Mouse (Mus musculus) c-Kit-negative CD71-positive TER-119-positive erythroid progenitor cells, embryonic 14.5 days (primary cell): ENCODE measurements around the gene R3hdm4.

ENCODE experiments used
- DNase-seq: peaks from one replicate; pipeline ENCODE4 v3.0.0-alpha.2; 2013; ENCODE audit warnings: low read depth, low spot score

R3hdm4 gene

DNA sequence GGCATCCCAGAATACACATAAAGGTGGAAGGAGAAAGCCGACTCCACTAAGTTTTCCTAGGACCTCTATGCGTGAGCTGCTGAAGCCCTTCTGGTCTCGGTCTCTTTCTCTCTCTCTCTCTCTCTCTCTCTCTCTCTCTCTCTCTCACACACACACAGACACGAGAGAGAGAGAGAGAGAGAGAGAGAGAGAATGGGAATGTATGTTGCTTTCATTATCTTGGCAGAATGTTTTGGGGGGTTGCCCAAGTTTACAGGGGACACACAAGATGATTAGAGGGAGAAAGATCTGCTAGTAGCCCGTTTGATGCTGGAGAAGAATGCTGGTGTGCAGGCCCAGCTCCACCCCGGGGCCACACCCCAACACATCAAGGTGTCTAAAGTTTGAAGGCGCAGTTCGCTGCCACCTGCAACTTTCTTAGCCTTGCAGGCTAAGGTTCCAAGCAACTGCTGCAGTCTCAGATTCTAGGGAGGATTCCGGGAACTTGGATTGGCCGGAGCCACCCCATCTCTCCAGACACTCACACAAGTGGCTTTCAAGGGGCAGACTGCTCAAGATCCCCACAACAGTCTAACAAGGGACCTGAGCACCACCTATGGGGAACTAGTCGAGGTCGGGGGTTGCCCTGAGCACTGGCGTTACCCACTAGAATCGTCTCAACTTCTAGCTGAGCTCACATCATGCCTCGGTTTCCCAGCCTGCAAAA is 4.9 kb upstream of the R3hdm4 start:
- no peak for DNase-seq

DNA sequence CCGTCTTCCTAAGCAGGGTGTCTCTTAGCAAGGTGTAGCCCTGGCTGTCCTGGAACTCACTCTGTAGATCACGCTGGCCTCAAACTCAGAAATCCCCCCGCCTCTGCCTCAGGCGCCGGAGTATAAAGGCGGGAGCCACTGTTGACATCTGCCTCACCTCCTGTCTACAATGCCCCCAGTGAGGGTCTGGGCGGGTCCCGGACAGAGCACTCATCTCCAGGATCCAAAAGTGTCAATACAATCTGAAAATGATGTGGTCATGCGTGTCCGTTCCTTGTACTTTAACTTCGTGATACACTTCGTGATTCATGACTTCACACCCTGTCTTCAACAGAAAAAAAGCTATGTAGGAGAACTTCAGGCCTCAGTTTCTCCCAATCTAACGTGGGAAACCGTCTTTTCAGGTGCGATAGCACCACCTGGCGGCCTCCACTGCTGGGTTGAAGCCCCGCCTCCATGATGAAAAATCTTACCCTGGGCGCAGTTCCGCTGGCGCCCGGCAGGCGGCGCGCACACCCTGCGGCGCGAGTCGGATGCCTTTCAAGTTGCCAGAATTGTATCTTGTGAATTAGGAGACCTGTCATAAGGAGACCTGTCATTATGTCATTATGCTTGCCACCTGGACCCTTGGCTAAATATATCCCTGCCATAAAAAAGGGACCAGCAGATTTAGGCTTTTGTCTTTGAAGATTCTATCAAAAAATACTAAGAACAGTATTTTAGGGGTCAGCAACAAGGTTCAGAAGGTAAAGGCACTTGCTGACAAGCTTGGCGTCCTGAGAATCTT is 4.2 kb upstream of the R3hdm4 start:
- DNase-seq: peak; percentile 82

DNA sequence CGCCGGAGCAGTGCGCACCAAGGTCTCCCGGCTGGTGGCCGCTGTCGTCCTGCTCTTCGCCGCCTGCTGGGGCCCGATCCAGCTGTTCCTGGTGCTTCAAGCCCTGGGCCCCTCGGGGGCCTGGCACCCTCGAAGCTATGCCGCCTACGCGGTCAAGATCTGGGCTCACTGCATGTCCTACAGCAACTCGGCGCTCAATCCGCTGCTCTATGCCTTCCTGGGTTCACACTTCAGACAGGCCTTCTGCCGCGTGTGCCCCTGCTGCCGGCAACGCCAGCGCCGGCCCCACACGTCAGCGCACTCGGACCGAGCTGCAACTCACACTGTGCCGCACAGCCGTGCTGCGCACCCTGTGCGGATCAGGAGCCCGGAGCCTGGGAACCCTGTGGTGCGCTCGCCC is 564 bp upstream of the R3hdm4 start:
- DNase-seq: no peak

DNA sequence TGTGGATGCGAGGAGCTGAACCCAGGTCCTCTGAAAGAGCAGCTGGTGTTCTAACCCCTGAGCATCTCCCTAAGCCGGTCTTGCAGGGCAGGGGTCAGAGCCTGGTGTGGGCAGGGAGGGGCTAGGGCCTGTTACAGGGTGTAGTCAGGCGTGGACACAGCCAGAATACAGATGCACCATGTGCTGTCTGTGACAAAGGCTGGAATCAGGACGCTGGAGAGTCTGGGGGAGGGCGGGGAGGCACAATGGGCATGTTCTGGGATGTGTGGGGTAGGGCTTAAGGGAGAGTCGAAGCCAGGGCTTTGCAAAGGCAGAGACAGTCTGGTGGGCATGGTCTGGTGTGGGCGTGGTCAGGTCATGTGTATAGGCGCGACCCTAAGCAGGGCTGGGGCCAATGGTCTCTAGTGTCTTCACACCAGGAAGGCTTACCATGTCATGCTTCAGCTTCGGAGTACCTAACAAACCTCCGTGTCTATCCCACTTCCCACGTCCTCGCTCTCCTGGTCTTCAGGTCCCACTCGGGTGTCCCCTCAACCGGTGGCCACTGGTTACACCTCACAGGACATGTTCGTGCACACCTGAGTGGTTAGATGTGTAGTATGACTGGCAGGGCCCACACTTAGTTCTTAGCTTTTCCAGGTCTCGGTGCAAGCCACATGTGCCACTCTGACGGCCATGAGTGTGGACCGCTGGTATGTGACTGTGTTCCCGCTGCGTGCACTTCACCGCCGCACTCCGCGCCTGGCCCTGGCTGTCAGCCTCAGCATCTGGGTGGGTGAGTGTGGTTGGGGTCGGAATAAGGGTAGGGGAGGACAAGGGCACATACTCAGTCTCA is 735 bp downstream of the R3hdm4 start:
- DNase-seq: no peak

DNA sequence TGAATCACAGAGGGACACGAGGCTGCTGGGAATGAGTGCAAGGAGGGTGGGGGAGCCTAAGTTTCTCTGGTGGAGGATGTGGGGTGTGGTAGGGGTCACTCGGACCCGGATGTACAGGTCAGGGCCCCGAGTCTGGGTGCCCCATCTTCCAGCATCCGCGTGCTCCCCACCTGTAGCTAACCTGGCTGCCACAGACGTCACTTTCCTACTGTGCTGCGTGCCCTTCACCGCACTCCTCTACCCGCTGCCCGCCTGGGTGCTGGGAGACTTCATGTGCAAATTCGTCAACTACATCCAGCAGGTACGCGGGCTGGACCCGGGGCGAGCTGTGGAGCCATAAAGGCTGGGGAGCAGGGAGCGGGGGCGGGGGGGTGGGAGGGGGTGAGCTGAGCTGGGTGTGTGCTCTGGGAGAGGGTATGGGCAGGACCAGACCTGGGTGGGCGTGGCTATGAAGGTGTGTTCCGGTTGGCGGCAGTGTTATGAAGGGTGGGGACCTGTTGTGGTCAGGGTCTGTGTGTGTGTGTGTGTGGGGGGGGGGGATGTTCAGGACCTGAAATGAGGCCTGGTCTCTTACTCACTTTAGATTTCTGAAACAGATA is 1.7 kb downstream of the R3hdm4 start:
- DNase-seq: no peak

DNA sequence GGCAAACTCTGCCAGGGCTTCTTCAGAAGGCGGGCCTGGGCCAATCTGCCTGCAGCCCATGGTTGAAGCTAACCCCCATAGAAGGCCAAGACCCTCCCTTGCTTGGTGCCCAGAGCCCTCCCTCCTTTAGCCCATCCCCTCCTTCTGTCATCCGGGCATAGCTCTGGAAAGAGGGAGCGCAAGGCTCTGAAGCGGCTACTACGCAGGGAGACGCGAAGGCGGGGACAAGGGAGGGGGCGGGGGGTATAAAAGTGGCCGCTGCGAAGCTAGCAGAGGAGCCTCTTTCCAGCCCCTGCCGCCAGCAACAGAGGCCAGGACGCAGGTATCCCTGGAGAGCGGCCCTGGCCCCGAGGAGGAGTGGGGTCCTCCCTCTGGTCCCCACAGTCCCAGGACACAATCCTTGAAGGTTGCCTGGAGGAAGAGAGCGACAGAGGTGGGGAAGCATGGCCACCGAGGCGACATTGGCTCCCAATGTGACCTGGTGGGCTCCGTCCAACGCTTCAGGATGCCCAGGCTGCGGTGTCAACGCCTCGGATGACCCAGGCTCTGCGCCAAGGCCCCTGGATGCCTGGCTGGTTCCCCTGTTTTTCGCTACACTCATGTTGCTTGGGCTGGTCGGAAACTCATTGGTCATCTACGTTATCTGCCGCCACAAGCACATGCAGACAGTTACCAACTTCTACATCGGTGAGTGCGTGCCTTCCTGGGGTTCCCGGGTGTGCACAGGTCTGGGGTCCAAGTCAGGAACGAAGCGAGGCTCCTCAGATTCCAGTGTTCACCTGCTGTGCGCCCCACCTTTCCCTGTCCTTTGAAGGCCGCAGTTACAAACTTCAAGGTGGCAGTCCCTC is 2.6 kb downstream of the R3hdm4 start:
- DNase-seq: no peak

DNA sequence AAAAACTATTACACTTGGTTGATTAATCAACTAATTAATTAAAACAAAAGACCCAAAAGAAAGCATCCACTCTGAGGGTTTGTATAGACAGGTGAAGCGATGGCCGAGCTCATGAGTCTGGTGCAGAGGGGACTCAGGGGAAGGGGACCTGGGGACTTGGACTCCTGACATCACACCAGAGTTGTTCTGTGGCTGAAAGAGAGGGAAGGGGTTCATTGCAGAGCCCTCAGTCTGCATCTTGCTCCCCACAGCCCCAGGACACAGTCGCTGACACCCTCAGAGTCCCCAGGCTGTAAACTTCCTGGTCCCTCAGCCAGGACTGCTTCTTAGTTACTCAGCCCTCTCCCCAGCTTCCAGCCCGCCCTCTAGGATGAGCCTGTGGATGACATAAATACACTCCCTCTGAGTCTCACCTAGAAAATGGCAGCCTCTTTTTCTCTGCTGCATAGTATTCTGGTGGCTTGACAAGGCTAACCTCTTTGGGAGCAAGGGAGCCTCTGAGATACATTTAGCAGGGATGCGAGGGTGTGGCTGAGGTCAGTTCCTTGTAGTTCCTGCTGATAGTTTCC is 3.4 kb downstream of the R3hdm4 start:
- no peak for DNase-seq

DNA sequence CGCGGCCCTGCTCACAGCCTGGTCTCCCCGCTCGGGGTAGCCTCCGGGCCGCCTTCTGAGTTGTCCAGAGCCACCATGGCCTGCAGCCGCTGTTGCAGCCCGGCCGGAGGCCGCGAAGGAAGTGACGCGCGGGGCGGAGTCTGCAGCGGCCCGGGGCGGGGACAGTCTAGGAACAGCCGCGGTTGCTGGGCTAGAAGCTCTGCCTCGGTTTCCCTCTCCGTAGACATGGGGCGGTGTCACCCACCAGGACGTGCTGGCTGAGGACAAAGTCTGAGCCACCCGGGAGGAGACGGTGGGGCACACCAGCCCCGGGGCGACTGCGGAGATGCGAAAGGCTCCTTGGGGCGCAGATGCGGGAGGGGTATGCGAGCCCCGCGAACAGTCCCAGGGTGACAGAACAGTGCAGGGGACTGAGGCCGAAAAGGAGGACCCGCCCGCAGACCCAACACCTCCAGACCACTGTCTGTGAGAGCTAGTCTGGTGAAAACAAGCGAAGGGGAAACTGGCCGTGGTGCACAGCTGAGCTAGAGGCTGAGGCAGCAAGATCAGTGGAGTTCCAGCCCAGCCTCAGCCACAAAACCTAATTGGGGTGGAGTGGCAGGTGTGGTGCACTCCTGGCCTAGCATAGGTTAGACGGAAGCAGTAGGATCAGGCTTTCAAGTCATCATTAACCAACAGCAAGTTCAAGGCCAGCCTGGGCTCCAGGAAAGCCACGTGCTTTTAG is 4.0 kb downstream of the R3hdm4 start, which contains the start of gene Kiss1r:
Gene Kiss1r, plus strand, starts transcription at position 164 of the 724 bp plus-strand sequence.
- DNase-seq: peak; percentile 67

DNA sequence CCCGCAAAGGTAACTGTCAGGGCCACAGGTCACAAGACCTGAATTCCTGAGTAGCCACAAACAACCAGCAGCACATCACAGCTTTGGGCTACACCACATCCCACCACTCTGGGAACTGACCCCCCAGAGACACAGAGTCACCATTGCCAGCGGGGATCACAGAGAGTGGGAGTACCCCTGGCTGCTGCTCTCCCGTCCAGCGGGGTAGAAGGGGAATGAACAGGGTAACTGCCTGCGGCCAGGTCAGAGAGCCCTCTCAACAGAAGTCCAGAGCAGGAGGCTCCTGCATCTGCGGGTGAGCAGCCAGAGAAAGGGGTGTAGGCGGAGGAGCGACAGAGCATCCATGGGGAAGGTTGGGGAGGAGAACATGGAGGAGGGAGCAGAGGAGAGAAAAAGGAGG is 4.9 kb downstream of the R3hdm4 start:
- DNase-seq: no peak

DNA sequence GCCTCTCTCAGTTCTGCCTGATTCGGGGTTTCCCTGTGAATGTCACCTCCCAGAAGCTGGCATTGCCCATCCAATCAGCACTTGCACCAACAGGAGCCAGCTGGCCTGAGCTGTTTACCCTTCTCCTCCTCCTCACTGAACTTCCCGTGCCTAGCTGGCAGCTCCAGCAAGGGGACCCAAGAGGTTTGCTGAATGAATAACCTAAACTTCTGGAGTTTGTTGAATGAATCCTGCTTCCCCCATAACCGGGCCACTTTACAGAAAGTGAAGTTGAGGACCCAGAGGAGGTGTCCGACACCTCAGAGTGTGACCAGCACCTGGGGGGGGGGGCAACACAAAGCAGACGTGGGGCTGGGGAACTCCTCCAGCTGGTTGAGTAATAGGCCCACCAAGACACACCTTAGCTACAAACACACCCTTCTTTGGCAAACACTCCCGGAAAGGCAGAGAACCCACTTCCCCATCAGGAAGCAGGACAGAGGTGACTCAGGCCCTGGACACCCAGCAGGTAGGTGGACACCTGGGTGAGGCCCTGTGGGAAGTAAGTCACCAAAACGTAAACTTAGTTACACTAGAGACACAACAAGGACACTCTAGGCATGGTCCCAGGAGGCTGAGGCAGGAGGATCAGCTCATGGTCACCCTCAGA is 5.9 kb downstream of the R3hdm4 start:
- no peak for DNase-seq

DNA sequence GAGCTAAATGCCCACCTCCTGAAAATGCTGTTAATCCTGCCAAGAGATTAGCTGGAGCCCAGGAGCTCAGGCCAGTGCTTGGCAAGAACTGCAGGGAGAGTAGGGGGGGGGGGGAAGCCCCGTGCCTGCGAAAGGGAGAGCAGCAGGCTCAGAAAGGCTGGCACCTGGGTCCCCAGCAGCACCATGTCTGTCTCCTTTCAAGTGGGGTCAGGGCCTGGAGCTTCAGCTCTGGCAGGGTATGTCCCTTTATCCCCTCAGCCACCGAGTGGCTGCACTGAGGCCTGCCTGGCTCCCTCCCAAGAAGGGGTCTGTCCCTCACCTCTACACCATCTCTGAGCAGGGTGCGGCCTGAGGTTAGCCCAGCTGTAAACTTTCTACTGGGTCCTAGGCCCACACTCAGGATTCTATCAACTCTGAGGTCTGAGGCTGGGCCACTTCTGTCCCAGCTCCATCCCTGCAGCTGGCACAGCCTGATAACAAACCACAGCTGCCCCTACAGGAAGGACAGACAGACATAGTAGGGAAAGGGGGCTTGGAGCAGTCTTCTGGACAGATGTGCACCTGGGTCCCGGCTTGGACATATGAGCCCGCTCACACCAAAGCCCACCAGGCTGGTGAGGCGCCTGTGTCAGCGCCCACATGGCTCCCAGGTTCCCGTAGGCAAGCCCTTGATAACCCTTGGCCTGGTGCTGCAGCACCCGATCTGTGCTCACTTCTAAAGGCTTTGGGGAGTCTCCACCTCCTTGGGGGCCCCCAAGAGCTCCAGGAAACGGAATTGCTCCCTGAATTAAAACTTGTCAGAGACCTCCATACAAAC is 6.7 kb downstream of the R3hdm4 start:
- no peak for DNase-seq

DNA sequence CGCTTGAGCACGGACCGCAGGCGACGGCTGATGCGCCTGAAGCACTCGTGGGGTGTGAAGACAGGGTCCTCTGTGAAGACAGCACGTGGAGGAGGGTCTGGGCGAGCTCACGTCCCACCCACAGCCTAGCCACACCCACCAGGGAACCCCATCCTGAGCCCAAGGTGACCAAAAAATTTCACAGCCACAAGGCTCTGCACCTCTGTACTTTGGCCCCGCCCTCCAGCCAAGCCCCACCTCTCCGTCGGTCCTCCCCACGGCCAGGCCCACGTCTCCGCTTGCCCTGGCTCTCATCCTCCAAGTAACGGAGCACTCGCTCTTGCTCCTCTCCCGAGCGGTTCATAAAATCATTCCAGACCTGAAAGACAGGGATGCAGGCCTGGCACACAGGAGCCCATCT is 8.6 kb downstream of the R3hdm4 start:
- DNase-seq: no peak

DNA sequence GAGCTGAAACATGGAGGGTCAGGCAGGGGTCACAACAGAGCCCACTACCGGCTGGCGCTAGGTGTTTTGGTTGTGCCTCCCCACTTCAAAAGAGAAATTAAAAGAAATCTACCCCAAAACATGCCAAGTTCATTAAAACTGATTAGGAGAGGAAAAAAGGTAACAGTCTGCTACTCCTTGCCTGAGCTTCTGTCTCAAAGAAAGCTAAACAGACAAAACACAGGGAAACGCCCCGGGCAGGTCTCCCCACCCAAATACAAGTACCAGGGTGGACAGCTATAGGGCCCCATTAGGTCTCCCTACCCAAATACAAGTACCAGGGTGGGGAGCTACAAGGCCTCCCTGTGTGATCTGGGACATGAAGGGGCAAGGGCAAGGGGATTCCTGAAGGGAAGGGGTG is 10.5 kb downstream of the R3hdm4 start, which contains the start of gene Gm26602:
Gene Gm26602, plus strand, starts transcription at position 301 of the 400 bp plus-strand sequence.
- DNase-seq: no peak

DNA sequence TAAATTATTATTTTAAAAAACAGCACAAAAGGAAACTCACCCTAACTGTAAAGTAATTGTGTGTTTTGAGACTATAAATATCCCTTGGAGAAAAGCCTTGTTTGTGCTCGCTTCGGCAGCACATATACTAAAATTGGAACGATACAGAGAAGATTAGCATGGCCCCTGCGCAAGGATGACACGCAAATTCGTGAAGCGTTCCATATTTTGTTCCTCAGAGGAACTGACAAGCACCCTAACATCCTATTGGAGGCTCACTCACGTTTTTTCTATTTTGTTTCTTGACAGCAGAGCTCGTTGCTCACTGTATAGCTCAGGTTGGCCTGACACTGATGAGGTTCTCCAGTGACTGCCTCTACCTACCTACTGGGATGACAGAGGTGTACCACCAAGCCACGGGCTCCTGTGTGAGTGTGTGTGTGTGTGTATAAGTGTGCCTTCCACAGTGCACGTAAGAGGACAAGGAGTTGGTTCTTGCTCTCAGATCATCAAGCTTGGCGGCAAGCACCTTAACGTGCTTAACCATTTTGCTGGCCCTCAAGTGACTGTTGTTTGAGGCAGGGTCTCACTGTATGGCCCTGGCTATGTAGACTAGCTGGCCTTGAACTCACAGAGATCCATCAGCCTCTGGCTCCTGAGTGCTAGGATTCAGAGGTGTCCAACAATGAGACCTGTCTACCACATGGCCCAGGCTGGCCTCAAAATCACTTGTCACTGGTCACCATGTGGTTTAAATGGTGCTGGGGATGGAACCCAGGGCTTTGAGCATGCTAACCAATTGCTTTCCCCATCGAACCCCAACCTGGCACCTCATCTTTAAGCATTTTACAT is 11.7 kb downstream of the R3hdm4 start:
- DNase-seq: no peak

DNA sequence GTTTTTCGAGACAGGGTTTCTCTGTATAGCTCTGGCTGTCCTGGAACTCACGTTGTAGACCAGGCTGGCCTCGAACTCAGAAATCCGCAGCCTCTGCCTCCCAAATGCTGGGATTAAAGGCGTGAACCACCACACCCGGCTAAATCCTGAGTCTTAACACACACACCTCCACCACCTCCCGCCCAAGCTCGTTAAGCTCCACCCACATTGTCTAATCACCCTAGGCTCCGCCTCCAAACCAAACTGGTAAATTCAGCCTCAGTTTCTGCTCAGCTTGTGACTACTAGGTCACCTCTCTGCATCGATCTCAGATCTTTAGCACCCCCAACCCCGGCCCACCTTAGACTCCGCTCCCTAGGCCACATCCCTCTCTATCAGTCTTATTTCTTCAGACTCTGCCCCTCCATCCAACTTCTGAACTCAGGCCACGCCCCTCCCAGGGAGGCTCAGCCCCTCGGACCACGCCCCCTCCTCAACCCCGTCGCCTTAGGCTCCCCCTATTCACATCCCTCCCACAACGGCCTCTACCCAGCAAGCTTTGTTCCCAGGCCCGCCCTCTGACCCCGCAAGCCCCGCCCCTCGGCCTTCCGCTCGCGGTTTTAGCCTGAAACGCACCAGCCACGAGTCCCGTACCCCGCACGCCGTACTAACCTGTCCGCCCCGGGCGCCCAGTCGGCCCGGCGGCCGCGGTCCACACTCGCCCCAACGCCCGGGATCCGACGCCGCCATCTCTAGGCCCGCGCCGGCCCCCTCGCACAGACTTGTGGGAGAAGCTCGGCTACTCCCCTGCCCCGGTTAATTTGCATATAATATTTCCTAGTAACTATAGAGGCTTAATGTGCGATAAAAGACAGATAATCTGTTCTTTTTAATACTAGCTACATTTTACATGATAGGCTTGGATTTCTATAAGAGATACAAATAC is 12.6 kb downstream of the R3hdm4 start, which contains the start of gene Med16:
Gene Med16, minus strand, starts transcription at position 757 of the 925 bp plus-strand sequence.
- peak; percentile 84 for DNase-seq

DNA sequence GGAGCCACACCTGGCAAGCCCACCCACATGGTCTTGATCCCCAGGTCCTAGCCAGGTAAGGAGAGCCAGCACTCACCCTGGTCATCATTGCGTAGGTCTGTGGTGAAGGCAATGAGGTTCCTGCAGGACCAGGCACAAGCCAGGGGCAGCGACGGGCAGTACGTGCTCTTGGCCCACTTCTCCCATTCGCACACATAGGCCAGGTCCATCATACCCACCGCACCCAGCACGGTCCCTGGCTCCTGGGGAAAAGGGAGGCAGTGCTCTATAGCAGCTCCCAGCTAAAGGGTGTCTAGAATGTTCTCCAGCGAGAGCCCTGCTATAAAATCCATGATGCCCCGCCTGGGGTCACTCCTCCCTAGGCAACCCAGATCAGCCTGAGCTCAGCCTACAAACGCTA is 13.6 kb downstream of the R3hdm4 start:
- DNase-seq: no peak
